Mouse (Mus musculus): ENCODE results near the gene Lars2.

Lars2 gene

GRCm38 (mm10) chr9:123509638-123510604, 143.2 kb downstream of the Lars2 start:
- DNase-seq = no peak

- DNase-seq = no peak
Observed at GRCm38 (mm10) chr9:123510926-123511325, 144.2 kb downstream of the Lars2 start.
